ENCODE assay signal across 8 mouse cellular contexts in genomic region chr2:57301539-57301938, GRCm38 (mm10).
DNase-seq lines count a peak whose midpoint lies in the region; ATAC-seq lines count a peak whose summit lies in the region.

No protein-coding gene starts in this region.

- DNase-seq in cerebellum, postnatal 10 days = peak; percentile 9 to 28
- no peak for DNase-seq in cerebellum, adult 9-11 months
- DNase-seq in 3134 (ENCODE audit: extremely low read depth, insufficient read length, low spot score) = peak; percentile 61
- peak; percentile 78 for DNase-seq in fibroblast of lung, adult 2 months (ENCODE audit: low read depth)
- peak; percentile 37 for DNase-seq in kidney, adult 9 months
- DNase-seq in frontal cortex, postnatal 14 days (ENCODE audit: low spot score in 2 of 2) = no peak
- DNase-seq in thymus, postnatal 0 days (ENCODE audit: low spot score) = no peak

- no peak for ATAC-seq in megakaryocyte, adult 5-6 weeks (ENCODE audit: poor library complexity, severe bottlenecking)

Comparison
In these comparisons a context has a peak if more than half of its experiments do, and no peak if none do; other contexts are left out.
1. DNase-seq: peak in cerebellum, postnatal 10 days (2 of 2), 3134 (single experiment), fibroblast of lung, adult 2 months (single experiment) and kidney, adult 9 months (single experiment); none in cerebellum, adult 9-11 months (single experiment), frontal cortex, postnatal 14 days (0 of 2) and thymus, postnatal 0 days (single experiment).